In the genomic region with DNA sequence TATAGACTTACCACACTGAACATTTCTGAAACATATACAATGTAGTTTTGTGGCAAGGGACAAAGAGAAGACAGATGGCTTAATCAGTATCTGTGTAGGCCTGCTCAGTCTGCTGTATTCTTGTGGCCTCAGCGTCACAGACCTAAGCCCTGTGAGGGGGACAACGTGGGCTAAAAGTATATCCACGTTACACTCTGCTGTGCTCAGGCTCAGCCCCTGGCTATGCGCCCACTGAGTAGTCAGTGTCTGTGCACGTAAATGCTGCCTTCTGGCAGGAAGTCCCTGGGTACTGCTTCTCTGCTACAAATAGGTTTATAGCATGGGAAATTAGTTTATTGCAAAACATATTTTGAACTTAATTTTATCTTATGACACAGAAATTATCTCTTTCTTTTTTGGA, we compare ENCODE assay signal across 14 mouse cellular contexts.
DNase-seq lines count a peak whose midpoint lies in the region; ATAC-seq lines count a peak whose summit lies in the region.
"Had no signal": no experiment of that assay in that cellular context is flagged by ENCODE, and none has a peak within 500 bp of the region (broad histone marks: within the 10 kb centered on the region; RNA-seq: fewer than 3 reads in every experiment).

No protein-coding gene starts in this region.

- no peaks in the 10 kb centered on the region for H3K27me3 ChIP-seq in forebrain, embryonic 14.5 days (replicated peaks; ENCODE audit: control insufficient read depth, insufficient read depth, low read length)
- H3K27me3 ChIP-seq: intestine, embryonic 15.5 days; limb, embryonic 13.5 days; lung, embryonic 15.5 days; midbrain, embryonic 12.5 days; neural tube, embryonic 15.5 days had no signal

- WGBS in forebrain, embryonic 14.5 days = 54% methylated on average over 5 of the region's 5 CpGs

- peaks cover 15% of the 10 kb centered on the region for H3K4me1 ChIP-seq in forebrain, embryonic 14.5 days (ENCODE audit: control insufficient read depth, insufficient read depth, low read length)
- H3K4me1 ChIP-seq: intestine, embryonic 15.5 days; lung, embryonic 15.5 days had no signal

- no peak overlapping the region for H3K27ac ChIP-seq in forebrain, embryonic 14.5 days (ENCODE audit: low read depth, low read length)
- H3K27ac ChIP-seq: intestine, embryonic 15.5 days; limb, embryonic 13.5 days; lung, embryonic 15.5 days; midbrain, embryonic 12.5 days; neural tube, embryonic 15.5 days had no signal

- no peaks in the 10 kb centered on the region for H3K9me3 ChIP-seq in forebrain, embryonic 14.5 days (replicated peaks; ENCODE audit: control insufficient read depth, low read length)
- H3K9me3 ChIP-seq: intestine, embryonic 15.5 days; lung, embryonic 15.5 days; midbrain, embryonic 12.5 days; neural tube, embryonic 15.5 days had no signal

- H3K4me3 ChIP-seq in forebrain, embryonic 14.5 days (ENCODE audit: low read depth, low read length) = no peak overlapping the region
- H3K4me3 ChIP-seq: intestine, embryonic 15.5 days; limb, embryonic 13.5 days; lung, embryonic 15.5 days; midbrain, embryonic 12.5 days; neural tube, embryonic 15.5 days had no signal

- H3K9ac ChIP-seq in forebrain, embryonic 14.5 days (ENCODE audit: low read length) = no peak overlapping the region
- H3K9ac ChIP-seq: intestine, embryonic 15.5 days; limb, embryonic 13.5 days; lung, embryonic 15.5 days; midbrain, embryonic 12.5 days; neural tube, embryonic 15.5 days had no signal

- no peak overlapping the region for H3K4me2 ChIP-seq in forebrain, embryonic 14.5 days (ENCODE audit: low read length)
- H3K4me2 ChIP-seq: intestine, embryonic 15.5 days; limb, embryonic 13.5 days; lung, embryonic 15.5 days; midbrain, embryonic 12.5 days; neural tube, embryonic 15.5 days had no signal

- ATAC-seq in forebrain, embryonic 14.5 days = peak; percentile 47; the same call in 1 of the 2 replicates
- ATAC-seq: intestine, embryonic 15.5 days had no signal

- DNase-seq in cerebellum, adult 11-12 months = peak; percentile 42
- no peak for DNase-seq in cerebellum, adult 8-10 months
- peak; percentile 17 to 54 for DNase-seq in layer of hippocampus, adult 18-20 months (ENCODE audit: low spot score in 2 of 2)
- no peak for DNase-seq in layer of hippocampus, adult 11-12 months (ENCODE audit: low spot score)
- DNase-seq in 3T3-L1 (ENCODE audit: low read depth, low spot score) = peak; percentile 84
- DNase-seq in forebrain, embryonic 14.5 days (ENCODE audit: low spot score) = peak; percentile 48
- DNase-seq in yolk sac, embryonic 10.5 days (ENCODE audit: low spot score) = no peak
- DNase-seq in urinary bladder, postnatal 36 days (ENCODE audit: low spot score in 2 of 2) = no peak
- DNase-seq: heart, postnatal 10 days had no signal

- H3K36me3 ChIP-seq in forebrain, embryonic 14.5 days (ENCODE audit: control insufficient read depth, insufficient read depth, low read length) = no peaks in the 10 kb centered on the region
- H3K36me3 ChIP-seq: intestine, embryonic 15.5 days; lung, embryonic 15.5 days had no signal

Comparison
In these comparisons a context has a peak if more than half of its experiments do, and no peak if none do; other contexts are left out.
1. DNase-seq: peak in cerebellum, adult 11-12 months (single experiment), layer of hippocampus, adult 18-20 months (2 of 2), 3T3-L1 (single experiment) and forebrain, embryonic 14.5 days (single experiment); none in cerebellum, adult 8-10 months (single experiment), layer of hippocampus, adult 11-12 months (single experiment), yolk sac, embryonic 10.5 days (single experiment) and urinary bladder, postnatal 36 days (0 of 2).